Mouse (Mus musculus): ENCODE results near the gene Vangl1. TPM values are rescaled to one million over a fixed set of nuclear protein-coding genes. Genes with fewer than 3 reads are reported as not detected.

Vangl1 gene
- polyA plus RNA-seq (2012; rRNA removed; ENCODE audit: low replicate concordance) = 23.5 and 48.6 TPM in 2 replicates

DNA sequence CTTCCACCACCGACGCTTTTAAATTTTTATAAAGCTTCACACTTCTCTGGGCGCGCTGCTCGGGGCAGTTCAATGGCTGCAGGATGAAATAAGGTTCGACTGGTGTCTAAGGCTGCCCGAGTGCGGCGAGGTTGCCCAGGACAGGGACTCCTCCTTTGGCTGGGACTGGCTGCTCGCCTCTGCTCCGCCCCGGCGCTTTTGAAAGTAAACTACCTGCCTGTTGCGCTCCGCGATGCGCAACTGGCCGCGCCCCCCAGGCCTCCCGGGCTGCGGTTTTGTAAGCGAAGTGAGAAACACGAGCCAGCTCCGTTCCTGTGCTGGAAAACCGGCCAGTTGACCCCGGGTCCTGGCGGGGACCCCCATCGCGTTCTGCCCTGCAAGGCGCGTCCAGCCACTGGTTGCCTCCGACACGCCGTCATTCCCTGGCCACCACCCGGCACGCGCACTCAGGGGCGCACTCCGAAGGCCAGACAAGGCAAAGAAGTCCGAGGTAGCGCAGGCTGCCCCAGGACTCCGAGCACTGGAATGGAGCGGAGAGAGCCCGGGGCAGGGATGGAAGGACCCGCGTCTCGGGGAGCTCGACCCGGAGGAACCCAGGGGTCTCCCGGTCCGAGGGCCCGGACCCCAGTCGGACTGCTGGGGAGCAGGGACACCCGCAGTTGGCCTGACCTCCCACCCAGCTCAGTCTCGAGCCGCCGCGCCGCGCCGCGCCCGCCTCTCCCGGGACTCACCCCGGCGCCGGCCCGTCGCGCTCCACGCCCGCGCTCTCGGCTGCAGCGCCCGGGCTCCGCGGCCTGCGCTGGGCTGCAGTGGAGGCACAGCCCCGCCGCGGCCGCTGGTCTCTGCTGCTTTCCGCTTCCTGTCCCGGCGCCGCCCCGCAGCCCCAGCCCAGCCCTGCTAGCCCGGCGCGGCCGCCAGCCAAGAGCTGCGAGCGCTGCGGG is at the start of gene Vangl1:
TSS of gene Vangl1 (minus strand) at position 913 of the 941 bp plus-strand sequence.

Other genes starting within 250 kb of the Vangl1 start
- gene Nhlh2, start 194.6 kb downstream of the Vangl1 start, polyA plus RNA-seq (2012; rRNA removed; ENCODE audit: low replicate concordance) = not detected in 2 replicates
- 2.0 and 2.3 TPM in 2 replicates for gene Casq2, start 118.3 kb downstream of the Vangl1 start, polyA plus RNA-seq (2012; rRNA removed; ENCODE audit: low replicate concordance)